Mouse (Mus musculus): ENCODE data around the gene Hoxd8.

- TF ChIP-seq CTCF (IDR thresholded peaks at IDR 0.05; ENCODE audit: borderline replicate concordance, insufficient read depth, low read depth, low read length): no peak
- no peak for TF ChIP-seq POLR2A (IDR thresholded peaks at IDR 0.05; ENCODE audit: borderline replicate concordance, insufficient read depth, low read length)
These were observed 618 bp downstream of the Hoxd8 start for GRCm38 (mm10) chr2:74704999-74705466.

Measured in cerebellum, adult 2 months (tissue).